Mouse (Mus musculus) midbrain, embryonic 15.5 days (tissue): Measurements from ENCODE around the gene Pbp2. TPM values are rescaled to one million over a fixed set of nuclear protein-coding genes. Genes with fewer than 3 reads are reported as not detected.

Source experiments
- ATAC-seq: fragments of 200-750 bp; cut with Nextera tagmentation; replicated peaks from 2 replicates; pipeline ENCODE4 v1.8.0; 2017; ENCODE audit warnings: moderate TSS enrichment
- H3K27ac ChIP-seq: fragments of 300-500 bp; sonication (generic); 2 replicates; pipeline ENCODE4 v1.5.1; 2015; ENCODE audit warnings: mild to moderate bottlenecking, inconsistent platforms
- H3K27me3 ChIP-seq: fragments of 300-500 bp; sonication (generic); replicated peaks from 2 replicates; pipeline ENCODE4 v1.6.1; 2015; ENCODE audit warnings: inconsistent platforms
- H3K36me3 ChIP-seq: fragments of 300-500 bp; sonication (generic); replicated peaks from 2 replicates; pipeline ENCODE4 v1.6.1; 2015; ENCODE audit warnings: inconsistent platforms
- H3K4me1 ChIP-seq: fragments of 300-500 bp; sonication (generic); 2 replicates; pipeline ENCODE4 v1.6.1; 2015; ENCODE audit warnings: inconsistent platforms
- H3K4me2 ChIP-seq: fragments of 300-500 bp; sonication (generic); 2 replicates; pipeline ENCODE4 v1.6.1; 2015; ENCODE audit warnings: inconsistent platforms, mild to moderate bottlenecking, moderate library complexity
- H3K4me3 ChIP-seq: fragments of 300-500 bp; sonication (generic); 2 replicates; pipeline ENCODE4 v1.5.1; 2015; ENCODE audit warnings: mild to moderate bottlenecking, inconsistent platforms
- H3K9ac ChIP-seq: fragments of 300-500 bp; sonication (generic); 2 replicates; pipeline ENCODE4 v1.6.1; 2015; ENCODE audit warnings: mild to moderate bottlenecking, inconsistent platforms
- H3K9me3 ChIP-seq: fragments of 300-500 bp; sonication (generic); 2 replicates; pipeline ENCODE4 v1.6.1; 2016; ENCODE audit warnings: inconsistent platforms
- WGBS: fragments of 180-500 bp; shearing (Covaris S2); methylation state at CpG from one replicate; pipeline ENCODE4 v1.1.7; 2015; ENCODE audit warnings: mixed read lengths; 5-methylcytosine and 5-hydroxymethylcytosine counted together
- polyA plus RNA-seq: library from polyadenylated mRNA; unstranded; fragments of >200 nt; fragmentation: Nextera tagmentation; extraction: Ambion mirVana; gene quantifications from 2 replicates; pipeline ENCODE4 v1.2.1, GENCODE M21; 2015

Pbp2 gene
- polyA plus RNA-seq, 1 experiment from 2014 or later: not detected

DNA sequence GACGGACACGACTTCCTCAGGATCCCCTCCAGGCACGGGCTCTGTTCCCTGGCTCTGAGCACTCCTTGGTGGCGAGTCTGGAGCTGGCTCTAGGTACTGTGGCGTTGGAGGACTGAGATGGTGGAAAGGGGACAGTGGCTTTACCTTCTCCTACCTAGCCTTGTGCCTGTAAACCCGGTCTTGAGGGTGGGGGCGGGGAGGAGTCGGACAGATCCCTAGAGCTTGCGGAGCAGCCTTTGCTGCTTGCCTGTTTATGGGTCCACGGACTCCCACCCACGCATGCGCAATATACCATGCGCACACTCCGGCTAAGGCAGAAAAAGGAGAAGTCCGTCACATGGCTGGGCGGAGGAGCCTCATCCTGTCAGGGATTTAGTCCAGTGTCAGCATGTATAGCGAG lies 13.9 kb downstream of the Pbp2 start:
- Histone ChIP-seq H3K27ac (no peak overlapping the region), H3K27me3 (no peaks in the 10 kb centered on the region), H3K4me2 (no peak overlapping the region), H3K4me1 (no peaks in the 10 kb centered on the region), H3K9ac (no peak overlapping the region), H3K4me3 (no peak overlapping the region), H3K9me3 (no peaks in the 10 kb centered on the region), H3K36me3 (no peaks in the 10 kb centered on the region)
- no peak for ATAC-seq
- WGBS: 80% methylated on average over 17 of the region's 17 CpGs

DNA sequence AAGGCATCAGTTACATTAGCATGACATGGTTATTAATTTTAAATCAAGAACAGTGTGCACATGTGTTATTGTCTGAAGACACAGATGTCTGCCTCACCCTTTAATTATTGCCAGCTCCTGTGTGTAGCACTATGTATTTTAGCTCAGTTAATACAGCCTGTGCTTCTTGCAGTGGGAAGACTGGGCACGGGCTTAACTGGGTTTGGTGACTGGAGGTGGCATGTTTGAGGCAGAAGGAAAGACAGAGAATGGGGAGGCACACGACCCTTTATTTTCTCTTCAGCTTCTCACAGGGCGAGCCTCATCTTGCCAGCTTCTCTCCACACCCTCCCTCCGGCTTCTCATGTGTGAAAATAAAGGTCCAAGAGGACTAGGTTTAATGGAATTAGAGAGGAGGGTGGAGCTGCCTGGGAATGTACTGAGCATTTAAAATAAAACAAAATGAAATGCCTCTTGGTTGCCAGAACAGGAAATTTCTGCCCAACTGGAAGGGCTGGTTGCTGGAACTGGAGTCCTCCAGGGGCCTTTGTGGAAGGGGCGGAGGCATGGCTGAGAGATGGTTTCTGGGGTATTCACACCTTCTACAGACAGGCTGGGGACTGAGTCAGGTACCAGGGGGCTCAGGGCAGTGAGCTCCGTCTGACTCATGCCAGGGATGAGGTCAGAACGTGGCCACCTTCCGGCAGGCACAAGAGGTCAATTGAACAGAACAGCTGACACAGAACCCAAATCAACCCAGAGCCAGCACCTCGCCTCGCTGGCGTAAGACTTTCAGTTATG lies 14.9 kb downstream of the Pbp2 start:
- Histone ChIP-seq H3K4me3 (no peak overlapping the region), H3K36me3 (no peaks in the 10 kb centered on the region), H3K27ac (no peak overlapping the region), H3K9ac (no peak overlapping the region), H3K4me1 (no peaks in the 10 kb centered on the region), H3K4me2 (no peak overlapping the region), H3K9me3 (no peaks in the 10 kb centered on the region), H3K27me3 (no peaks in the 10 kb centered on the region)
- ATAC-seq: no peak
- 74% methylated on average over 11 of the region's 11 CpGs for WGBS

DNA sequence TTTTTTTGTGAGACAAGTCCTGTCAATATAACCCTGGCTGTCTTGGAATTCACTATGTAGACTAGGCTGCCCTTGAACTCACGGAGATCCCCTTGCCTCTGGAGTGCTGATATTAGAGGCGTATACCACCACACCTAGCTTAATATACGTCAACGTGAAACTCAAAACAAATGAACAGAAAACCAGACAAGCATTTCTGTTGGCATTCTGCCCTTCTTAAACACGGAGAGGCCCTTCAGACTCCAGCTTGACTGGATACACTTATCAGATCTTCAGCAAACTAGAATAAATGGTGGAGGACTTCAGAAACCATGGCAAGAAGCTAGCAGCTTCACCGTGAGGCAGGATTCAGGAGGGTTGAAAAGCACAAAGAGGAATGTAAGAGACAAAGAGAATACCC lies 16.1 kb downstream of the Pbp2 start:
- no peaks in the 10 kb centered on the region for H3K9me3 ChIP-seq
- no peak overlapping the region for H3K27ac ChIP-seq
- WGBS: 85% methylated on average over 6 of the region's 6 CpGs
- no peak overlapping the region for H3K9ac ChIP-seq
- no peaks in the 10 kb centered on the region for H3K27me3 ChIP-seq
- H3K36me3 ChIP-seq: no peaks in the 10 kb centered on the region
- H3K4me3 ChIP-seq: no peak overlapping the region
- ATAC-seq: no peak
- no peaks in the 10 kb centered on the region for H3K4me1 ChIP-seq
- no peak overlapping the region for H3K4me2 ChIP-seq

DNA sequence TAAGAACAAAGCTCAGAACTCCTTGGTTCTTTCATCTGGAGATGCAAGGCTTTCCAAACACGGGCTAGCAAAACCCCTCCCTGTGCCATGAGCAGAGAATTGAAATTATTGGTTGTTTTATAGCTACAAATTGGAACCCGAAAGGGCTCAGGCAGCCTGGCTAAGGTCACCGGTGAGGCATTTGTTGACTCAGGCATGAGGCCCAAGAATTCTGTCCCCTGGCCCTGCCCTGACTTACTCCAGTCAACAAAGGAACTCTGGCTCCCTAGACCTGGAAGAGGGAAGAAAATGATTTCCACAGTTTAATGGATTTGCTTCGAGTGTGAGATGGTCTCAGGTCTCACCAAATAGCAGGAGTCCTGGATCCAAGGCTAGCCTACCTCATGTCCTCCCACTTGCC lies 17.8 kb downstream of the Pbp2 start:
- H3K9me3 ChIP-seq: no peaks in the 10 kb centered on the region
- no peak overlapping the region for H3K9ac ChIP-seq
- no peak overlapping the region for H3K4me3 ChIP-seq
- no peaks in the 10 kb centered on the region for H3K36me3 ChIP-seq
- H3K27me3 ChIP-seq: no peaks in the 10 kb centered on the region
- 74% methylated on average over 4 of the region's 4 CpGs for WGBS
- no peak overlapping the region for H3K27ac ChIP-seq
- ATAC-seq: no peak
- no peak overlapping the region for H3K4me2 ChIP-seq
- no peaks in the 10 kb centered on the region for H3K4me1 ChIP-seq

DNA sequence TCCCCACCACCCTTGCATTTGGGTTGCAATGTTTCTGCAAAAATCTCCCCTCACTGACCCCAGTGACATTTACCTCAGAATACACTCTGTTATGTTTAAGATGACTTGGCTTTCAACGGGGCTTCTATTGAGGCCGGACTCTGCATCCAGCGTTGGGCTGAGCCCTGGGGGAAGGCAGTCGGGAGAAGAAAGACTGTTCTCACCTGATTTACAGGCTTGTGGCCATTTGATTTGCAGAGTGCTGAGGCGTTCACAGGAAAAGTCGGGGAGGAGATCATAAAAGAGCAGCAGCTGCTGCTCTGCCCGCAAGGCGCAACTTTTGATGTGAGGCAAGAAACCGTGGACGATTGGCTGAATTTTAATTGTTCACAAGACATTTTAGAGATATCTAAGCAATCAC lies 30.3 kb downstream of the Pbp2 start:
- H3K9me3 ChIP-seq: no peaks in the 10 kb centered on the region

DNA sequence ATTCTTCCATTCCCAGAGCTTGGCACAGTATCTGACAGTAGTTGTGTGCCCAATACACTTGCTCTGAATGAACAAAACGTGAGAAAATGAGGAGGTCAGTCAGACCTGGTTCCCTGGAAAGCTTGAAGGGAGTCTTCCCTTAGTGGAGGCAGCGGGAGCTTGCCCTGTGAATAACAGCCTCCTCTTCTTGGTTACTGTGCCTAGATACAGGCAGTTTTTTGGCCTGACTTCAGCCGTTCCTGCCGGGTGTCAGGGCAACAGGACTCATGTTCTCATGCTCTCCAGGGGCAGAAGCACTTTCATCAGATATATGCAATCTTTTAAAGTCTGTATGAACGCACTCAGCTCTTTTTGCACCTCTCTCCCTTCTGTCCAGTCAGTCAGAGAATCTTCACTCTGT lies 30.9 kb downstream of the Pbp2 start:
- ATAC-seq: no peak
- Histone ChIP-seq H3K9me3 (no peaks in the 10 kb centered on the region), H3K4me2 (no peak overlapping the region), H3K4me3 (no peak overlapping the region), H3K9ac (no peak overlapping the region), H3K27me3 (no peaks in the 10 kb centered on the region), H3K27ac (0 out of 2 replicates have a peak overlapping the region, but pooled peaks have one; percentile 11), H3K36me3 (no peaks in the 10 kb centered on the region), H3K4me1 (peaks cover 8% of the 10 kb centered on the region; the same call in 1 of the 2 replicates)
- WGBS: 73% methylated on average over 5 of the region's 5 CpGs

More for the DNA sequence above, 30.3 kb downstream of the Pbp2 start:
- Histone ChIP-seq H3K4me3 (no peak overlapping the region), H3K27me3 (no peaks in the 10 kb centered on the region), H3K4me1 (peaks cover 8% of the 10 kb centered on the region; the same call in 1 of the 2 replicates), H3K36me3 (no peaks in the 10 kb centered on the region), H3K9ac (no peak overlapping the region), H3K27ac (0 out of 2 replicates have a peak overlapping the region, but pooled peaks have one; percentile 11), H3K4me2 (no peak overlapping the region)
- ATAC-seq: no peak
- 43% methylated on average over 10 of the region's 10 CpGs for WGBS

DNA sequence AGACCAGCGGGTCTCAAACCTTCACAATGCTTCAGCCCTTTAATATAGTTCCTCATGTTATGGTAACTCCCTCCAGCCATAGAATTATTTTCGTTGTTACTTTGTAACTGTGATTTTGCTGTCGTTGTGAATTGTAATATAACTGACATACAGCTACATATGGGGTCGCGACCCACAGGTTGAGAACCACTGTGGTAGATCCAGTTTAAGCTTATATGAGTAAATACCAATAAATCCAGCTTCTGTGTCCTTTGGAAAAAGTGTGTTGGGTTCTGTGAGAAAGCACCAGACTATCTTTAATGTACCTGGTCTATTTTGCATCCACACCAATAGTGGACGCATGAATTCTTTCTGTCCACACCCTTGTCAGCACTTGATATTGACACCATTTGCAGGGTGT lies 31.9 kb downstream of the Pbp2 start:
- ATAC-seq: no peak
- no peaks in the 10 kb centered on the region for H3K27me3 ChIP-seq
- no peaks in the 10 kb centered on the region for H3K9me3 ChIP-seq
- H3K36me3 ChIP-seq: no peaks in the 10 kb centered on the region
- H3K9ac ChIP-seq: no peak overlapping the region
- no peak overlapping the region for H3K27ac ChIP-seq
- H3K4me1 ChIP-seq: peaks cover 8% of the 10 kb centered on the region; the same call in 1 of the 2 replicates
- WGBS: 94% methylated on average over 6 of the region's 6 CpGs
- no peak overlapping the region for H3K4me2 ChIP-seq
- no peak overlapping the region for H3K4me3 ChIP-seq

DNA sequence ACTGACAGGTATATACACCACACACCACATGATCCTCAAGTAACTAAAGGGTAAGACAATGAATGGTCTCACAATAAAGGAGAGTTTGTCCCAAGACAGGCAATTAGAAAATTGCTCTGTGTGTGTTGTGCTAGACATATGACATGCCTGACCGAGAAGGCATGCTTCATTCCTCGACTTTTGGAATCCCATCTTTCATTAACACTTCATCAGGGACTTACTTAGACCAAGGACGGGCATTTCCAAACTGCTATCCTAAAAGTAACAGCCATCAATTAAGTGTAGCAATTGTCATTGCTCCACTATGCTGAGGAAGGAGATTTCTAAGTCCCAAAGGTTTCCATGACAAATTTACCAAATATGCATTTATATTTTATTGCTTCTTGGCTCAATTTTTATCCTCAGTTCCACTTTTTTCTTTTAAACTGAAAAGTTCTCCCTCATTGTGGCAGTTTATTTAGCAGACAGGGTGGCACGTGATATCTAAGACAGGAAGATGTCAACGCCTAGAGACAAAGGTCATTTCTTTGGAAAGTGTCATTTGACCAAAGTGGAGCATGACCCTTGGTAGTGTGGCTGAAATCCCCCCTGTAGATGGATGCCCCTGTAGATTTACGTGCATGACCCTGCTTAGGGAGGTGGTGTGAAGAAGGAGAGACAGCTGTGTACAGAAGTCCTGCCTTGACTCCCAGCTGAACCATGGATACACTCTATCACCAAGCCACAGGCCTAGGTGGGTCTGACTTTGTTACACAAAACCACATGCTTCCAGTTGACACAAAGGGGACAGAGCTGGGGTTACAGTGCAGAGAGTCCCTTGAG lies 33.5 kb downstream of the Pbp2 start:
- Histone ChIP-seq H3K27ac (no peak overlapping the region), H3K9me3 (no peaks in the 10 kb centered on the region), H3K36me3 (no peaks in the 10 kb centered on the region), H3K27me3 (no peaks in the 10 kb centered on the region), H3K4me1 (peaks cover 10% of the 10 kb centered on the region; the same call in 1 of the 2 replicates), H3K4me2 (no peak overlapping the region), H3K9ac (no peak overlapping the region), H3K4me3 (no peak overlapping the region)
- WGBS: 80% methylated on average over 6 of the region's 6 CpGs
- no peak for ATAC-seq

DNA sequence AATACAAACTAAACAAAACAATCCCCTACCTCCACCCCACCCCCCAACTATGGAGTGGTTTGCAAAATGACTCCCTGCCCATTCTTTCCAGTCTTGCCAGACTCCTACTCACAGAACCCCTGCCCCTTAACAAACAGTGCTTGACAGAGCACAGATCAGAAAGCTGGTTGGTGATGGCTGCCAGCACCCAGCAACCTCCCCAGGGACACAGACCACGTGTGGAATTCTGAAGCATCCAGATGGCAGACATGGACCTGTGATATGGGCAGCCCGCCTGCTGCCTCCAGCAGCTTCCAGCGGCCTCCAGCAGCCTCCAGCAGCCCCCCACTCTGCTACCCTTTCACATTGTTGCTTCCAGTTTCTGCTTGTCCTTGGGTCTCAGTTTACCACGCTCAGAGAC lies 35.0 kb downstream of the Pbp2 start:
- no peak for ATAC-seq
- Histone ChIP-seq H3K9ac (no peak overlapping the region), H3K27ac (no peak overlapping the region), H3K4me1 (peaks cover 10% of the 10 kb centered on the region; the same call in 1 of the 2 replicates), H3K4me3 (no peak overlapping the region), H3K9me3 (no peaks in the 10 kb centered on the region), H3K4me2 (no peak overlapping the region), H3K36me3 (no peaks in the 10 kb centered on the region), H3K27me3 (no peaks in the 10 kb centered on the region)
- WGBS: 71% methylated on average over 4 of the region's 4 CpGs

DNA sequence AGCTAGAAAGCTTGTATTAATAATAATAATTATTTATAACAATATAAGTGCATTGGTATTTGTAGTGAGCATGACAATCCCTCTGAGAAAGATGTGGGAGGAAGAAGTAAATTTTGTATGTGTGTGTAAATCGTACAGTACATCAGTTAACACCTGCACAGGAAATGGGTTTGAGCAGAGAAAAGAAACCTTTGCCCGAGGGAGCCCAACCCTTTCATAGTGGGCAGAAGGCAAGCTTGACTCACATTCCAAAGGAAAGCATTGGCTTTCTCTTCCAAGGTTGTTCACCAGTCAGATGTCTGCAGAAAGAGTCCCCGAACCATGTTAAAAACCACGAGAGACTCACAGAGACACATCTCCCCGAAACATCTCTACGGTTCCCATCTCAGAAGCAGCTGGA lies 37.1 kb downstream of the Pbp2 start:
- Histone ChIP-seq H3K4me2 (no peak overlapping the region), H3K4me3 (no peak overlapping the region), H3K9me3 (no peaks in the 10 kb centered on the region), H3K9ac (no peak overlapping the region), H3K27me3 (no peaks in the 10 kb centered on the region), H3K27ac (no peak overlapping the region), H3K36me3 (no peaks in the 10 kb centered on the region), H3K4me1 (peaks cover 4% of the 10 kb centered on the region; the same call in 1 of the 2 replicates)
- ATAC-seq: no peak
- WGBS: 90% methylated on average over 6 of the region's 6 CpGs

DNA sequence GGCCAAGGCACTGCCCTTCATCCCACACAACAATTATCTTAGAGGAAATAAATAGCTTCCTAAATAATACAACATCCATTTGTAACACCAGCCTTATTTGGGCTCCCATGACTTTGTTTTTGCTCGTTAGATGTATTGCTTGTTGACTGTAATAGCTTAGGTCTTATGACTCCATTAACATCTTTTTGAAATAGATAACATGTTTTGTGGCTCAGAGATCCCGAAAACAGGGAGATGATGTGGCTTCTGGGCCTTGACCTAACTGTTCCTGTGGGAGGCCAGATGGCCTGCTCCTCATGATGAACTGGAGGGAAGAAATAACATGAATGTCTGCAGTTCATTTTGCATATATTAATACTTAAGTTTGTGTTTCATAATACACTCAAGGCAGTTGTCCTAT lies 38.4 kb downstream of the Pbp2 start:
- H3K4me1 ChIP-seq: peaks cover 4% of the 10 kb centered on the region; the same call in 1 of the 2 replicates
- H3K27ac ChIP-seq: no peak overlapping the region
- no peaks in the 10 kb centered on the region for H3K9me3 ChIP-seq
- WGBS: 66% methylated on average over 2 of the region's 2 CpGs
- no peak for ATAC-seq
- H3K4me2 ChIP-seq: no peak overlapping the region
- no peaks in the 10 kb centered on the region for H3K27me3 ChIP-seq
- H3K9ac ChIP-seq: no peak overlapping the region
- no peaks in the 10 kb centered on the region for H3K36me3 ChIP-seq
- no peak overlapping the region for H3K4me3 ChIP-seq

DNA sequence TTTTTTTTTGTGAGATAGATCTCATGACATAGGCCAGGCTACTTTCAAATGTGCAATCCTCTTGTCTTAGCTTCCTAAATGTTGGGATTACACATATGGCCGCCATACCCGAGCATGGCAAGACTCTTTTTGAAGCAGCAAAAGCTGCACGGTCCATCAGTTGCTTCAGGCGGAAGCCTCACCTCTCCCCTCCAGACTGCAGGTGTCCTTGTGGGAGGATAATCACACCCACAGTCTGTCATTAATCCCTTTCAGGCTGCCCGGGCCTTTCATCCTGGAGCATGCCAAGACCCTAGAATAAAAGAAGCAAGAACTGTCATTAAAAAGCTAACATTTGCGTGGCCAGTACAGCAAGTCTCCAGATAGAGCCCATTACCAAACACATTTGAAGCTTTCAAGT lies 40.6 kb downstream of the Pbp2 start:
- no peaks in the 10 kb centered on the region for H3K36me3 ChIP-seq
- WGBS: 23% methylated on average over 6 of the region's 6 CpGs
- H3K9me3 ChIP-seq: no peaks in the 10 kb centered on the region
- no peaks in the 10 kb centered on the region for H3K27me3 ChIP-seq
- H3K4me2 ChIP-seq: no peak overlapping the region
- no peak overlapping the region for H3K27ac ChIP-seq
- H3K4me1 ChIP-seq: peaks cover 4% of the 10 kb centered on the region; the same call in 1 of the 2 replicates
- H3K4me3 ChIP-seq: no peak overlapping the region
- ATAC-seq: 0 out of 2 replicates have a peak, but pooled peaks have one; percentile 37
- H3K9ac ChIP-seq: no peak overlapping the region
